Mouse (Mus musculus) duodenum, adult 2 months (tissue): ENCODE data around the gene Tgfbr3l. TPM values are rescaled to one million over a fixed set of nuclear protein-coding genes. Genes with fewer than 3 reads are reported as not detected.

Source experiments
- polyA plus RNA-seq: library from polyadenylated mRNA; depleted of rRNA; stranded (reverse); fragments of >200 nt; gene quantifications from 2 replicates; pipeline ENCODE4 v1.2.3, GENCODE M21; 2012; ENCODE audit warnings: low replicate concordance; rRNA removed

Gene Tgfbr3l
- polyA plus RNA-seq: 22.7 and 101 TPM in 2 replicates

DNA sequence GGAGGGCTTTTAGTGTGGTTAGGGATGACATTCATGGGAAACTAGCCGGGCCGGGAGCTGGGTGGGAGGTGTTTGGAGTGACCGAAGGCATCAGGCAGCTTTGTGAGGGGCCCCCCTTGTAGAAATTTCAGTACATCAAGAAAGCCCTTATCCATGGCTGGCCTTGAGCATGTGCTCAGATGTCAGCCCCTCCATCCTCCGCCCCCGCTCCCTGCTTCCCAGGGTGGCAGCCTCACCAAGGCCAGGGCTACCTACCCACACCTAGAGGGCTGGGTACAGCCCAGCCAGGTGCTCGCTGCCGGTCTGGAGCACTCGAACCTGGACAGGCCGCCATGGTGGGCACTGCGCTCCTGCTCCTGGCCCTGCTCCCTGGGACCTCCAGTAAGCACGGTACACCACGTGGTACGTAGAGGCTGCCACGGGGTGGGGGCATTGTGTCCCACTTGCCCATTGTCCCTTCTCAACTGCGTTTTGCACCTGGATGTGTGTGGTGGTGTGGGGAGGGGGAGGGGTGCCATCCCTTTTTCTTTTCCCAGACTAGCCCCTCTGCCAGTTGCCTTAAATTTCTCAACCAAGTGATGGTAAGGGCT is at the start of gene Tgfbr3l:
Gene Tgfbr3l (plus strand): TSS at position 264 of the 590 bp plus-strand sequence.

GRCm38 (mm10) chr8:4216791-4217621 is 31.0 kb upstream of the Tgfbr3l start, which contains the start of gene Prr36:
TSS of gene Prr36 (minus strand) at chr8:4217459.

DNA sequence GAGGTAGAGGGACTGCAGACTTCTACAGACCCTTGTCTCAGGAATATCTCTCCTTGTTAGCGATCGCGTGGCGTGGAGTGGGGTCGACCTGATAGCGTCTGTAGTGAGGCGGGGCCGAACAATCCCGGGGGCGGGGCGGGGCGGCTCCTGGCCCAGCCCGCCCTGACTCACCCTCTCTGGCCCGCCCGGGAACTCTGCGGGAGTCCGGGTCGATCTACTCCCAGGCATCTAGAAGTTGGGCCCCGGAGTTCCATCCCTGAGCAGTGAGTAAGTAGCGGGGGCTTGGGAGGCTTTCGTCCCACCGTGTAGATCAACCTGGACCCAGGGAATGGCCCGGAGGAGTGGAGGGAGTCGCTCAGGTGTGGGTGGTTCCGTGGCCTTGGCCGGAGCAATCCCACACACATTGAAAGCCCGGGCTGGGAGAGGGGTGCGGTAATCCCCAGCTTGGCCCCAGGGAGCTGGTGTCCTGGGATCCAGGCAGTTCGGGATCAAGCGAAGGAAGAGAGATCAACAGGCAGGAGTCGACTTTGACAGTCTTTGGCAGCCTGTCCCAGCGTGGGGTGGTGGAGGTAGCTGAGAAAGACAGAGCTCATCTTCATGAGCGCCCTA is 21.2 kb upstream of the Tgfbr3l start, which contains the start of gene Lrrc8e:
Gene Lrrc8e (plus strand): TSS at position 89 of the 609 bp plus-strand sequence.

GRCm38 (mm10) chr8:4238434-4239192 is 9.4 kb upstream of the Tgfbr3l start, which contains the start of the genes Map2k7 and Gm49320:
TSS of gene Map2k7 (plus strand) at chr8:4238740.
TSS of gene Gm49320 (plus strand) at chr8:4238865.

GRCm38 (mm10) chr8:4252934-4253841 is 5.2 kb downstream of the Tgfbr3l start, which contains the start of gene Snapc2:
TSS of gene Snapc2 (plus strand) at chr8:4253080.

DNA sequence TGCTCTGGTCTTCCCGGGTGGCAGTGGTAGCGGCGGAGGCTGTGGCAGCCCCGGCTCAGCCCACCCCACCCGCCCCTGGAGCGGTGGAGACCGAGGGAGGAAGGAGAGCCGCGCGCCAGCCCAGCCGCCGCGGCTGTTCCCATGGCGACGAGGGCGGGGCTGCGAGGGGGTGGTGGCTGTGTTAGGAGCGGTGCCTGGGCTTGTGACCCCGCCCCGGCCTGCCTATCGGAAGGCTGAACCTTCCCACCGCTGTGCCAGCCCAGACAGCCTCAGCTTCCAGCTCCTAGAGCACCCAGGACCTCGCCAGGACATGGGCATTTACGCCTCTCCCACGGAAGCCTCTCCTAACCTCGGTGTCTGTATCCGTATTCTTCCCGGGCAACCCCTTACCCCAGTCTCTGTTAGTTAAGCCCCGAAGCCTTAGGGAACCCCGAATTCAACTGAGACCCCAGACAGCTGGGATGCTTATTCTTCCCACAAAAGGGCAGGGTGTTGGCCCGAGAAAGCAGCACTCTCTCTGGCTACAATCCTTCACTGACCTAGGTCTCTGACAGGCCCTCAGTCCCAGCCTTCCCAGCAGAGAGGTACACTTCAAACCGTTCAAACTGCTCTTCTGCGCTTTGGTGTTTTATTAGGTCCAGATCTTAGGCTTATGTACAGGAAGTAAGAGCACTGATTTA is 11.3 kb downstream of the Tgfbr3l start, which contains the start of gene Ctxn1:
Gene Ctxn1 (minus strand): TSS at position 150 of the 680 bp plus-strand sequence.

DNA sequence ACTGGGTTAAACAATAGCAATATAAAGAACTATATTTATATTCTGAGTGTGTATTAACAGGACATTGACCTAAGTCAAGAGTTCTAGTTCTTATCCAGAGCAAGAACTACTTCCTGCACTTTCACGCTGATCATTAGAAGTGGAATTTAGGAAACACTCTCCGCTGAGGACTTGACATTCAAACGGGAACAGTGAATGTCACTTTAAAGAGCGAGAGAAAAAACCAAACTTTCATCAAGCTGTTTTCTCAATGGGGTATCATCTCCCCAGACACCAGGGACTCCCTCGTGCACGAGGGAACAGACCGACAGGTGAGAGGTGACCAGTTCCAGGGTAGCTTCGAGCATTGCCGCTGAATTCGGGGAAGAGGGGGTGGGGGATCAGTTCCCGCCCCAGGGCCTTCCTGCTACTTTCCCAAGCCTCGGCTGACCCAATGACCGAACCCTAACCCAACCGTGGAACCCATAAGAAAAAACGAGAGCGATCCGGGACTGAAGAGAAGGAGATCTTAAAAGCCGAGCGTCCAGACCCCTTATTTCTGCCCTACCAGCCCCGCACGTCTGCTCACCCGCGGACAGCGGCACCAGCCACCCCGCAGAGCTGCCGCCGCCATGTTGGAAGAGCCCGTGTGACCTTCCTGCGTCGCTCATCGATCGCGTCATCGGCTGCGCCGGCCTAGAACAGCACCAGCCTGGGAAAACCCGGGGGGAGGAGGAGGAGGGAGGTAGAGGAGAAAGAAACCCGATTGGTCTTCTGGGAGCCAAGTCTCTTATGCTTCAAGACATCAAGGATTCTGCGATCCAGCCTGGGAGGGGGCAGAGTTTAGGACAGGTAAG is 27.5 kb downstream of the Tgfbr3l start, which contains the start of gene Timm44:
Gene Timm44 (minus strand): TSS at position 639 of the 836 bp plus-strand sequence.

Other genes starting within 250 kb of the Tgfbr3l start
- gene Cd209f, start 142.4 kb upstream of the Tgfbr3l start, polyA plus RNA-seq: 0.61 TPM in 1 of 2 replicates, not detected in the other
- 0.26 and 0.29 TPM in 2 replicates for gene Cd209g, start 114.1 kb upstream of the Tgfbr3l start, polyA plus RNA-seq
- 3.0 and 4.0 TPM in 2 replicates for gene Evi5l, start 81.6 kb upstream of the Tgfbr3l start, polyA plus RNA-seq
- gene Prr36, start 30.8 kb upstream of the Tgfbr3l start, polyA plus RNA-seq: 0.05 and 0.21 TPM in 2 replicates
- 0.13 and 0.53 TPM in 2 replicates for gene Lrrc8e, start 21.4 kb upstream of the Tgfbr3l start, polyA plus RNA-seq
- gene Map2k7, start 9.5 kb upstream of the Tgfbr3l start, polyA plus RNA-seq: 10.3 and 33.8 TPM in 2 replicates
- 0.59 and 0.61 TPM in 2 replicates for gene Gm49320, start 9.3 kb upstream of the Tgfbr3l start, polyA plus RNA-seq
- gene Snapc2, start 4.9 kb downstream of the Tgfbr3l start, polyA plus RNA-seq: 19.2 and 28.2 TPM in 2 replicates
- 13.0 and 16.8 TPM in 2 replicates for gene Ctxn1, start 11.1 kb downstream of the Tgfbr3l start, polyA plus RNA-seq
- gene Timm44, start 27.7 kb downstream of the Tgfbr3l start, polyA plus RNA-seq: 39.8 and 59.7 TPM in 2 replicates
- 82.8 and 123 TPM in 2 replicates for gene Ccl25, start 77.0 kb downstream of the Tgfbr3l start, polyA plus RNA-seq
- 16.9 and 17.9 TPM in 2 replicates for gene Elavl1, start 77.2 kb downstream of the Tgfbr3l start, polyA plus RNA-seq
- gene Cers4, start 244.8 kb downstream of the Tgfbr3l start, polyA plus RNA-seq: 8.7 and 21.5 TPM in 2 replicates